Mouse (Mus musculus) myocyte (in vitro differentiated cells): ENCODE measurements around the gene Tmem201.

Source experiments
- CEBPB ChIP-seq: IDR thresholded peaks from 2 replicates; pipeline ENCODE4 v1.6.1; 2011; ENCODE audit warnings: mild to moderate bottlenecking, moderate library complexity; ENCODE audit not compliant: poor library complexity, insufficient read depth, severe bottlenecking
- MAX ChIP-seq: IDR thresholded peaks from one replicate; pipeline ENCODE4 v1.6.1; 2011; ENCODE audit warnings: low read depth, mild to moderate bottlenecking, control low read depth
- MYOD1 ChIP-seq, 3 experiments: IDR thresholded peaks; one replicate each; pipeline ENCODE4 v1.6.1; 2011; ENCODE audit warnings: control low read depth in 2 of 3, low read depth in 2 of 3, mild to moderate bottlenecking in 2 of 3, moderate library complexity in 1 of 3; ENCODE audit not compliant: insufficient read length in 2 of 3, control insufficient read depth in 1 of 3
- POLR2A ChIP-seq: IDR thresholded peaks from one replicate; pipeline ENCODE4 v1.6.1; 2011; ENCODE audit warnings: low read depth, mild to moderate bottlenecking, control low read depth, moderate library complexity; ENCODE audit not compliant: insufficient read length
- USF1 ChIP-seq: IDR thresholded peaks from one replicate; pipeline ENCODE4 v1.6.1; 2011; ENCODE audit warnings: low read depth, mild to moderate bottlenecking, control low read depth, moderate library complexity

- no peak for TF ChIP-seq POLR2A
- no peak for TF ChIP-seq MYOD1 (IDR thresholded peaks at IDR 0.05; ENCODE audit: control insufficient read depth in 1 of 3, insufficient read length in 2 of 3, low read depth in 2 of 3)
- TF ChIP-seq CEBPB = no peak
- TF ChIP-seq USF1 = no peak
- no peak for TF ChIP-seq MAX
Measured at GRCm38 (mm10) chr4:149749003-149749662, 11.3 kb upstream of the Tmem201 start.
